Mouse (Mus musculus): Measurements from ENCODE around the gene Cdca5.
A peak's percentile ranks its signal among the peaks of the same experiment; 100 is the strongest.
"Not testable (repeated sequence)": the region's sequence is repeated elsewhere in the genome, so short reads cannot be mapped to it uniquely, and the experiment has no call there.

The Cdca5 gene

GRCm38 (mm10) chr19:6133197-6133596 is 48.4 kb downstream of the Cdca5 start:
- DNase-seq (ENCODE audit: low read depth, low spot score); H3K27me3 ChIP-seq (ENCODE audit: control insufficient read depth, insufficient read depth, low read length, poor library complexity, severe bottlenecking); H3K36me3 ChIP-seq (ENCODE audit: control insufficient read depth, insufficient read depth, low read length, poor library complexity, severe bottlenecking): not testable (repeated sequence)

DNA sequence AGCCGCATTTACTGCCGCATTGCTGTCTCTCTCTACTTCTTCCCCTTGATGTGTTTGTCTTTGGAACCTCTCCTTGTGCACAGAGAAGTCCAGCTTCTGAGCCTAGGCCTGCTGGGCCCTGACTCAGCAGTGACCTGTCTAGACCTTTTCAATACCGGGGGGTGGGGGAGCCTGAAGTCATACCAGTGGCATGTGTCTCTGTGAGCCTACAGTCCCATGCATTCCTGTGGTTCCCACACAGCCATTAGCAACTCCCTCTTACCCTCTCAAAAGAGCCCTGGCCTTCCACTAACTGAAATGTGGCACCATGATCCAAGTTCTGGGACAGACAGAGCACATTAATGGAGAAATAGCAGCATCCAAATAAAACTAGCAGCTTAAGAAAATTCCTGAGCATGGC is 51.6 kb downstream of the Cdca5 start:
- no peaks in the 10 kb centered on the region; the same call in 1 of the 2 replicates for H3K36me3 ChIP-seq (ENCODE audit: control insufficient read depth, insufficient read depth, low read length, poor library complexity, severe bottlenecking)
- no peaks in the 10 kb centered on the region for H3K27me3 ChIP-seq (ENCODE audit: control insufficient read depth, insufficient read depth, low read length, poor library complexity, severe bottlenecking)
- DNase-seq (ENCODE audit: low read depth, low spot score) = no peak

DNA sequence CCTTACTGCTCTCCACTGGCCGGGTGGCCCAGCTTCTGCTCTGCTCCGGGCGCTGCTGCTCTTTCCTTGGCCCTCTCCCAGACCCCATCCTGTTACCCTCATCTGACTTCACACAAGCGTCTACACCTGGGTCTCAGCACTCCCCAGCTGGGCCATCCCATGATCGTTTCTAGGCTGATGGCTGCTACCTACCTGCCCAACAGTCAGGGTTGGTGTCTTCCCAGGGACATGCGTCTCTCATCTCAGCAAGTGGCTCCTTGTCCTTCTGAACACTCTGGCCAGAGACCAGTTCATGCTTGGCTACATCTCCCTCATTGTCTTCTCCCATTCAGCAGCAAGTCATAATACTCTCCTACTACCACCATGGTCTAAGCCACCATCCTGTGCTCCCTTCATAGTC is 54.9 kb downstream of the Cdca5 start:
- no peak for DNase-seq (ENCODE audit: low read depth, low spot score)
- H3K36me3 ChIP-seq (ENCODE audit: control insufficient read depth, insufficient read depth, low read length, poor library complexity, severe bottlenecking) = no peaks in the 10 kb centered on the region; the same call in 1 of the 2 replicates
- H3K27me3 ChIP-seq (ENCODE audit: control insufficient read depth, insufficient read depth, low read length, poor library complexity, severe bottlenecking) = no peaks in the 10 kb centered on the region

GRCm38 (mm10) chr19:6140374-6140677 is 55.5 kb downstream of the Cdca5 start:
- no peak for DNase-seq (ENCODE audit: low read depth, low spot score)
- H3K27me3 ChIP-seq (ENCODE audit: control insufficient read depth, insufficient read depth, low read length, poor library complexity, severe bottlenecking) = no peaks in the 10 kb centered on the region
- no peaks in the 10 kb centered on the region; the same call in 1 of the 2 replicates for H3K36me3 ChIP-seq (ENCODE audit: control insufficient read depth, insufficient read depth, low read length, poor library complexity, severe bottlenecking)

GRCm38 (mm10) chr19:6140678-6141393 is 56.1 kb downstream of the Cdca5 start, which contains the start of gene Batf2:
Batf2 (plus strand) TSS chr19:6140983.
- peak; percentile 97 for DNase-seq (ENCODE audit: low read depth, low spot score)
- Histone ChIP-seq H3K27me3 (ENCODE audit: control insufficient read depth, insufficient read depth, low read length, poor library complexity, severe bottlenecking) (no peaks in the 10 kb centered on the region), H3K36me3 (ENCODE audit: control insufficient read depth, insufficient read depth, low read length, poor library complexity, severe bottlenecking) (no peaks in the 10 kb centered on the region; the same call in 1 of the 2 replicates)

- DNase-seq (ENCODE audit: low read depth, low spot score) = peak; percentile 90
- no peaks in the 10 kb centered on the region; the same call in 1 of the 2 replicates for H3K36me3 ChIP-seq (ENCODE audit: control insufficient read depth, insufficient read depth, low read length, poor library complexity, severe bottlenecking)
- H3K27me3 ChIP-seq (ENCODE audit: control insufficient read depth, insufficient read depth, low read length, poor library complexity, severe bottlenecking) = no peaks in the 10 kb centered on the region
Observed at GRCm38 (mm10) chr19:6141394-6141749, 56.6 kb downstream of the Cdca5 start, which contains the start of gene Arl2. Arl2 (minus strand) TSS chr19:6141548.
